Mouse (Mus musculus): ENCODE data around the gene Lmod2.

The Lmod2 gene

GRCm38 (mm10) chr6:24597500-24597899 is at the start of gene Lmod2:
Gene Lmod2, plus strand, starts transcription at chr6:24597762.
- DNase-seq (ENCODE audit: low spot score), result no peak

GRCm38 (mm10) chr6:24549801-24550200 is 47.8 kb upstream of the Lmod2 start:
- no peak for DNase-seq (ENCODE audit: low spot score)

GRCm38 (mm10) chr6:24552046-24552445 is 45.5 kb upstream of the Lmod2 start:
- DNase-seq (ENCODE audit: low spot score), result no peak

GRCm38 (mm10) chr6:24554427-24555086 is 43.0 kb upstream of the Lmod2 start:
- DNase-seq (ENCODE audit: low spot score), result no peak

- no peak for DNase-seq (ENCODE audit: low spot score)
Observed at GRCm38 (mm10) chr6:24555488-24555887, 42.1 kb upstream of the Lmod2 start.

GRCm38 (mm10) chr6:24564081-24564480 is 33.5 kb upstream of the Lmod2 start:
- no peak for DNase-seq (ENCODE audit: low spot score)

- DNase-seq (ENCODE audit: low spot score), result no peak
Observed at GRCm38 (mm10) chr6:24564886-24565285, 32.7 kb upstream of the Lmod2 start.

GRCm38 (mm10) chr6:24568963-24569362 is 28.6 kb upstream of the Lmod2 start:
- DNase-seq (ENCODE audit: low spot score), result no peak

GRCm38 (mm10) chr6:24569711-24570110 is 27.9 kb upstream of the Lmod2 start:
- no peak for DNase-seq (ENCODE audit: low spot score)

GRCm38 (mm10) chr6:24570278-24570677 is 27.3 kb upstream of the Lmod2 start:
- DNase-seq (ENCODE audit: low spot score), result no peak

- no peak for DNase-seq (ENCODE audit: low spot score)
Observed at GRCm38 (mm10) chr6:24571126-24571525, 26.4 kb upstream of the Lmod2 start.

GRCm38 (mm10) chr6:24572431-24572830 is 25.1 kb upstream of the Lmod2 start:
- no peak for DNase-seq (ENCODE audit: low spot score)

GRCm38 (mm10) chr6:24573319-24573718 is 24.2 kb upstream of the Lmod2 start:
- DNase-seq (ENCODE audit: low spot score), result no peak

GRCm38 (mm10) chr6:24583456-24583855 is 14.1 kb upstream of the Lmod2 start:
- DNase-seq (ENCODE audit: low spot score), result no peak

- no peak for DNase-seq (ENCODE audit: low spot score)
Observed at GRCm38 (mm10) chr6:24585431-24586310, 11.9 kb upstream of the Lmod2 start.

- DNase-seq (ENCODE audit: low spot score), result peak; percentile 42
Observed at GRCm38 (mm10) chr6:24586885-24587284, 10.7 kb upstream of the Lmod2 start.

- DNase-seq (ENCODE audit: low spot score), result no peak
Observed at GRCm38 (mm10) chr6:24590282-24590681, 7.3 kb upstream of the Lmod2 start.

GRCm38 (mm10) chr6:24591525-24592218 is 5.9 kb upstream of the Lmod2 start:
- DNase-seq (ENCODE audit: low spot score), result no peak

- DNase-seq (ENCODE audit: low spot score), result no peak
Observed at GRCm38 (mm10) chr6:24599179-24599578, 1.6 kb downstream of the Lmod2 start.

GRCm38 (mm10) chr6:24599639-24600038 is 2.1 kb downstream of the Lmod2 start:
- no peak for DNase-seq (ENCODE audit: low spot score)

- no peak for DNase-seq (ENCODE audit: low spot score)
Observed at GRCm38 (mm10) chr6:24600134-24600533, 2.6 kb downstream of the Lmod2 start.

GRCm38 (mm10) chr6:24600726-24601125 is 3.2 kb downstream of the Lmod2 start:
- no peak for DNase-seq (ENCODE audit: low spot score)

GRCm38 (mm10) chr6:24601668-24602067 is 4.1 kb downstream of the Lmod2 start:
- DNase-seq (ENCODE audit: low spot score), result no peak

All from testis, postnatal 14 days (tissue).